Mouse (Mus musculus): ENCODE measurements at regions not wholly inside any gene's neighbourhood (a gene's known extent, or its start where the extent isn't known, plus 50 kb on each side); places are given as distances from the start of the nearest gene placed in this dataset.

- TF ChIP-seq CTCF (IDR thresholded peaks at IDR 0.05; ENCODE audit: extremely low read depth, insufficient read depth, insufficient read length, insufficient replicate concordance): no peak
- TF ChIP-seq POLR2A (IDR thresholded peaks at IDR 0.05; ENCODE audit: low read depth, low read length): no peak
Observed at GRCm38 (mm10) chr7:137684826-137685225, 247.4 kb downstream of the Glrx3 start.
